Mouse (Mus musculus) liver, adult 2 months (tissue): ENCODE results near the gene Myh3. TPM values are rescaled to one million over a fixed set of nuclear protein-coding genes. Genes with fewer than 3 reads are reported as not detected.
"Not testable (repeated sequence)": the region's sequence is repeated elsewhere in the genome, so short reads cannot be mapped to it uniquely, and the experiment has no call there.

Experiments used
- DNase-seq: peaks from one replicate; pipeline ENCODE4 v3.0.0-alpha.2; 2011; ENCODE audit warnings: low read depth, low spot score; ENCODE audit errors: extremely low read depth
- H3K27ac ChIP-seq: fragments of 200-500 bp; replicated peaks from 2 replicates; pipeline ENCODE4 v1.5.1; 2012; ENCODE audit warnings: low read depth, mild to moderate bottlenecking, control low read depth, inconsistent platforms, low read length; ENCODE audit not compliant: insufficient read depth
- H3K27me3 ChIP-seq: fragments of 200-500 bp; 2 replicates; pipeline ENCODE4 v1.6.1; 2012; ENCODE audit warnings: mild to moderate bottlenecking, moderate library complexity, low read length, inconsistent platforms; ENCODE audit not compliant: control insufficient read depth, insufficient read depth
- H3K36me3 ChIP-seq: fragments of 200-500 bp; 2 replicates; pipeline ENCODE4 v1.6.1; 2012; ENCODE audit warnings: low read length, inconsistent platforms; ENCODE audit not compliant: control insufficient read depth, insufficient read depth
- H3K4me1 ChIP-seq: fragments of 200-500 bp; 2 replicates; pipeline ENCODE4 v1.6.1; 2011; ENCODE audit warnings: low read length; ENCODE audit not compliant: control insufficient read depth, insufficient read depth
- H3K4me3 ChIP-seq: fragments of 200-500 bp; 2 replicates; pipeline ENCODE4 v1.5.1; 2011; ENCODE audit warnings: low read depth, mild to moderate bottlenecking, control low read depth, low read length, moderate library complexity; ENCODE audit not compliant: insufficient read depth
- H3K79me2 ChIP-seq: fragments of 200-500 bp; 2 replicates; pipeline ENCODE4 v1.6.1; 2012; ENCODE audit warnings: inconsistent platforms, mild to moderate bottlenecking, low read length, moderate library complexity; ENCODE audit not compliant: control insufficient read depth, insufficient read depth
- H3K9ac ChIP-seq: fragments of 200-500 bp; 2 replicates; pipeline ENCODE4 v1.6.1; 2012; ENCODE audit warnings: low read depth, mild to moderate bottlenecking, control low read depth, inconsistent platforms, low read length
- CTCF ChIP-seq: fragments of 200-500 bp; IDR thresholded peaks from 2 replicates; pipeline ENCODE4 v1.5.1; 2011; ENCODE audit warnings: low read depth, low read length, control low read depth
- POLR2A ChIP-seq: fragments of 200-500 bp; IDR thresholded peaks from 2 replicates; pipeline ENCODE4 v1.6.1; 2011; ENCODE audit warnings: low read length, control low read depth; ENCODE audit not compliant: insufficient read depth; ENCODE audit errors: extremely low read depth
- WGBS: fragments of 180-500 bp; shearing (Covaris S2); methylation state at CpG from one replicate; pipeline ENCODE4 v1.1.7; 2018; 5-methylcytosine and 5-hydroxymethylcytosine counted together
- polyA plus RNA-seq: library from polyadenylated mRNA; depleted of rRNA; stranded (reverse); fragments of >200 nt; gene quantifications from 2 replicates; pipeline ENCODE4 v1.2.3, GENCODE M21; 2012
- total RNA-seq: library from RNA; depleted of rRNA; stranded (reverse); fragments of >200 nt; gene quantifications from 2 replicates; pipeline ENCODE4 v1.2.3, GENCODE M21; 2014

Myh3 gene
- total and polyA plus RNA-seq, 2 experiments = not detected

DNA sequence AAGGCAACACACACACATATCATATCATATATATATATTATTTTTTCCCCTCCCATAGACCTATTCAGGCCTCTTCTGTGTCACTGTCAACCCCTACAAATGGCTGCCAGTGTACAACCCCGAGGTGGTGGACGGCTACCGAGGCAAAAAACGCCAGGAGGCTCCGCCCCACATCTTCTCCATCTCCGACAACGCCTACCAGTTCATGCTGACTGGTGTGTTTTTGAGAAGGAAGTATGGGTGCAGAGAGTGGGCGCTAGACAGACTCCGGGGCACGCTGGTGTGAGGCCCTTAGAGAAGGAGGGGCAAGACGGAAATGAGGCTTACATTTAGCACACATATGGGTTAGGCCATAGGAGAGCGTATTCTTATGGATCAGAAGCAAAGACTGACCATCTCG, 4.7 kb downstream of the Myh3 start:
- peaks cover 5% of the 10 kb centered on the region; the same call in 1 of the 2 replicates for H3K27me3 ChIP-seq
- DNase-seq = no peak
- TF ChIP-seq CTCF (no peak), POLR2A (no peak)
- H3K36me3 ChIP-seq = no peaks in the 10 kb centered on the region
- no peak overlapping the region for H3K27ac ChIP-seq
- 76% methylated on average over 13 of the region's 13 CpGs for WGBS
- no peaks in the 10 kb centered on the region for H3K4me1 ChIP-seq
- no peaks in the 10 kb centered on the region for H3K79me2 ChIP-seq
- H3K9ac ChIP-seq = no peak overlapping the region
- H3K4me3 ChIP-seq = no peak overlapping the region

DNA sequence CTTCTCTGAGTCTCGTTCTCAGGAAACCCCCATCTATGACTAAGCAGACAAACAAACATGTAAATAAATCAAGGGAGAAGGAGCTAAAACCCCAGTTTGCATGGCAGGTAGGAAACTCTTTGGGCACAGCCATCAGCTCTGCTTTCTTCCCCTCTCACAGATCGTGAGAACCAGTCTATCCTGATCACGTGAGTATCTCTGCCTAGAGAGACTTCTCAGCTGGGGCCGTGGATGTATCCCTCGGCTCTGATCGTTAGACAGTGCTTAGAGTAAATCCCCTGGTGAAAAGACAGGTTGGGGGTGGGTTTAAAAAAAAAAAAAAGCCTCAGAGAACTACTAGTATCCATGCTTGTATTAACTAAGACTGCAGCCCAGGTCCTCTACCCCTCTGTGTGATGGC, 5.1 kb downstream of the Myh3 start:
- Histone ChIP-seq H3K27ac (no peak overlapping the region), H3K9ac (no peak overlapping the region), H3K27me3 (peaks cover 5% of the 10 kb centered on the region; the same call in 1 of the 2 replicates), H3K79me2 (no peaks in the 10 kb centered on the region), H3K4me3 (no peak overlapping the region), H3K4me1 (no peaks in the 10 kb centered on the region), H3K36me3 (no peaks in the 10 kb centered on the region)
- WGBS = 73% methylated on average over 6 of the region's 6 CpGs
- TF ChIP-seq CTCF (no peak), POLR2A (no peak)
- DNase-seq = no peak

DNA sequence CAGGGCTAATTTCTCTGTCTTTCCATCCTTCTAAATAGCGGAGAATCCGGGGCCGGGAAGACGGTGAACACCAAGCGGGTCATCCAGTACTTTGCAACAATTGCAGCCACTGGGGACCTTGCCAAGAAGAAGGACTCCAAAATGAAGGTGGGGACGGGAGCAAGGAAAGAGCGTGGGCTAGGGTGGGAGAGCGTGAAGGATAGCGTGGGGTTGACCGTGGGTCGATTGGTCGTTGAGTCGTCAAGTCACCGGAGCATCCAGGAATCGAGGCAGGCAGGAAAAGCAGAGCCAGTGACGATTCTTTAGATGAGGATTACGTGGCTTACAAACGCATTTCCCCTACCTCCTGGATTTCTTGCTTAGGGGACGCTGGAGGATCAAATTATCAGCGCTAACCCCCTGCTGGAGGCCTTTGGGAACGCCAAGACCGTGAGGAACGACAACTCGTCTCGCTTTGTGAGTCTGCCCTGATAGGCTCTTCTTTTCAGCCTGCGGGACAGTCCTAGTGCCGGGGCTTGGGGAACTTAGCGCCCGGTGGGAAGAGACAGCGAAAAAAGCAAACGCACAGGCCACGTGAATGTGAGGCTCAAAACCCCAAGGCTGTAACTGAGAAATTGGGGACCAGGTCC, 5.7 kb downstream of the Myh3 start:
- 43% methylated on average over 32 of the region's 32 CpGs for WGBS

DNA sequence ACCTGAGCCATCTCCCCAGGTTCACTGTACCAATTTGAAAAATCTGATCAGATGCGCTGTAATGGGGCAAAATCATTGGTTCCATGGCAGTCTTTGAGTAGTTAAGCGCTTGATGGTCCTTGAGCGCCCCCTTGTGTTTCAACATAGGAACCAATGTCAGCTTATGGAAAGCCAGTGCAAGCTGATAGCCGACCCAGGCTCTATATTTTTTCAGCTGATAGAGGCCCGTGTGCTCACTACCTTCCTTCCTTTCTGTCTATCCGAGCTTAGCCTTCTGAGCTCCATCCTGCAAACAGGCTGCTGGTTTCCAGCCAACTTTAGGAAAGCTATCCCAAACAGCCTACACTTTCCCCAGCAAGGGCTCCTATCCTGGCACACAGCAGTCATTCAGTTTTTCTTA, 7.4 kb downstream of the Myh3 start:
- no peak overlapping the region for H3K27ac ChIP-seq
- 2% methylated on average over 6 of the region's 6 CpGs for WGBS
- H3K27me3 ChIP-seq = peaks cover 5% of the 10 kb centered on the region; the same call in 1 of the 2 replicates

More for the DNA sequence above, 5.7 kb downstream of the Myh3 start:
- Histone ChIP-seq H3K4me3 (no peak overlapping the region), H3K4me1 (no peaks in the 10 kb centered on the region), H3K9ac (no peak overlapping the region), H3K27ac (no peak overlapping the region), H3K36me3 (no peaks in the 10 kb centered on the region), H3K27me3 (peaks cover 5% of the 10 kb centered on the region; the same call in 1 of the 2 replicates), H3K79me2 (no peaks in the 10 kb centered on the region)
- no peak for DNase-seq
- no peak for TF ChIP-seq CTCF
- no peak for TF ChIP-seq POLR2A

DNA sequence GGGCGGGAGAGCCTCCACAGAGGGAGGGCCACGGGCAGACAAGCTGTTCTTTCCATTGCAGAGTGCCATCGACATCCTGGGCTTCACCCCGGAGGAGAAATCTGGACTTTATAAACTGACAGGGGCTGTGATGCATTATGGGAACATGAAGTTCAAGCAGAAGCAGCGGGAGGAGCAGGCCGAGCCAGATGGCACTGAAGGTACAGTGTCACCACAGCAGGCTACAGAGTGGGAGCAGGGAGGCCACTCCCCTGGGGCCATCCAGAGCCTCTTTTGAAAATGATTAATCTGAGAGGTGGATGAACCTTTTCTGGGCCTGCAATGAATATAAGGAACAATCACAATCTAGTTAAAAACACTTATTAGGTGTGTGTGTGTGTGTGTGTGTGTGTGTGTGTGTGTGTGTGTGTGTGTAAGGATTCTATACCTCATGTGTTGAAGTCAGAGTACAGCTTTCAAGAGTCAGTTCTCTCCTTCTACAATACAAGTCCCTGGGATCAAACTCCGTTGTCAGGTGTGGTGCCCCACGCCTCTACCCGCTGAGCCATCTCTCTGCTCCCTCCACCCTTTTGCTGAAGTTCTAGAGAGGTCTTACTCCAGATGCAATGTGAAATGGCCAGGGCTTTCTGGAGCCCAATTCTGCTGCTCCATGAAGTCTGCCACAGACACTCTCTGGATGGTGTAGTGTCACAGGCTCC, 8.5 kb downstream of the Myh3 start:
- no peak overlapping the region for H3K4me3 ChIP-seq
- peaks cover 5% of the 10 kb centered on the region; the same call in 1 of the 2 replicates for H3K27me3 ChIP-seq
- H3K27ac ChIP-seq = no peak overlapping the region
- DNase-seq = peak; percentile 58
- H3K79me2 ChIP-seq = no peaks in the 10 kb centered on the region
- no peaks in the 10 kb centered on the region for H3K4me1 ChIP-seq
- no peak for TF ChIP-seq POLR2A
- no peak for TF ChIP-seq CTCF
- H3K36me3 ChIP-seq = no peaks in the 10 kb centered on the region
- 37% methylated on average over 9 of the region's 9 CpGs for WGBS
- H3K9ac ChIP-seq = no peak overlapping the region

More for the DNA sequence above, 7.4 kb downstream of the Myh3 start:
- DNase-seq = peak; percentile 72
- no peaks in the 10 kb centered on the region for H3K36me3 ChIP-seq
- no peak overlapping the region for H3K9ac ChIP-seq
- no peaks in the 10 kb centered on the region for H3K79me2 ChIP-seq
- peak; percentile 70 for TF ChIP-seq CTCF
- no peak for TF ChIP-seq POLR2A
- H3K4me3 ChIP-seq = no peak overlapping the region
- no peaks in the 10 kb centered on the region for H3K4me1 ChIP-seq

DNA sequence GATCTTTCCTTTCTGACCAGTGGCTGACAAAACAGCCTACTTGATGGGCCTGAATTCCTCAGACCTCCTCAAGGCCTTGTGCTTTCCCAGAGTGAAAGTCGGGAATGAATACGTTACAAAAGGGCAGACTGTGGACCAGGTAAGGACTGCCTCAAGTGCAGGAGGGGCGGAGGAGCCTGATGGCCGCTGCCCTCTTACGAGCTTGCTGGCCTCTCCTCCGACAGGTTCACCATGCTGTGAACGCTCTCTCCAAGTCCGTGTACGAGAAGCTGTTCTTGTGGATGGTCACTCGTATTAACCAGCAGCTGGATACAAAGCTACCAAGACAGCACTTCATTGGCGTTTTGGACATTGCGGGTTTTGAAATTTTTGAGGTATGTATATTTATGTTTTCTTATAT, 9.1 kb downstream of the Myh3 start:
- Histone ChIP-seq H3K27ac (no peak overlapping the region), H3K4me3 (no peak overlapping the region), H3K27me3 (peaks cover 5% of the 10 kb centered on the region; the same call in 1 of the 2 replicates), H3K36me3 (no peaks in the 10 kb centered on the region), H3K79me2 (no peaks in the 10 kb centered on the region), H3K9ac (no peak overlapping the region), H3K4me1 (no peaks in the 10 kb centered on the region)
- WGBS = 90% methylated on average over 12 of the region's 12 CpGs
- TF ChIP-seq POLR2A = no peak
- no peak for TF ChIP-seq CTCF
- DNase-seq = no peak

DNA sequence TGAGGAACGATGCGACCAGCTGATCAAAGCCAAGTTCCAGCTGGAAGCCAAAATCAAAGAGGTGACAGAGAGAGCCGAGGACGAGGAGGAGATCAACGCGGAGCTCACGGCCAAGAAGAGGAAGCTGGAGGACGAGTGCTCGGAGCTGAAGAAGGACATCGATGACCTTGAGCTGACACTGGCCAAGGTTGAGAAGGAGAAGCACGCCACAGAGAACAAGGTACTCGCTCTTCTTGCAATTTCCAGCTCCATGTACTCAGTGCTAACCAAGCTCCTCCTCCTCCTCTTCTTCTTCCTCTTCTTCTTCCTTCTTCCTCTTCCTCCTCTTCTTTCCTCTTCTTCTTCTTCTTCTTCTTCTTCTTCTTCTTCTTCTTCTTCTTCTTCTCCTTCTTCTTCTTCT, 14.3 kb downstream of the Myh3 start:
- H3K27ac ChIP-seq, H3K9ac ChIP-seq, H3K36me3 ChIP-seq, H3K4me1 ChIP-seq, H3K27me3 ChIP-seq, DNase-seq, H3K79me2 ChIP-seq, H3K4me3 ChIP-seq: not testable (repeated sequence)
- whole genome bisulfite sequencing = 87% methylated on average over 12 of the region's 12 CpGs
